In genomic region chr3:81918215-81918614, GRCm38 (mm10) we compare ENCODE assay signal across 22 mouse cellular contexts. TPM values are rescaled to one million over a fixed set of nuclear protein-coding genes. Genes with fewer than 3 reads are reported as not detected.
DNase-seq lines count a peak whose midpoint lies in the region; TF ChIP-seq lines count a peak whose summit lies in the region.
"Had no signal": no experiment of that assay in that cellular context is flagged by ENCODE, and none has a peak within 500 bp of the region (broad histone marks: within the 10 kb centered on the region; RNA-seq: fewer than 3 reads in every experiment).

No protein-coding gene starts in this region.

- no peak overlapping the region for H3ac ChIP-seq in C2C12 (ENCODE audit: control insufficient read depth, insufficient read length, low read depth)

- H3K79me2 ChIP-seq in C2C12 (ENCODE audit: control insufficient read depth, insufficient read depth), result no peaks in the 10 kb centered on the region

- no peak for TF ChIP-seq CTCF in C2C12 (IDR thresholded peaks at IDR 0.05; ENCODE audit: control insufficient read depth, insufficient read depth, insufficient read length)
- no peak for TF ChIP-seq CTCF in olfactory bulb, adult 2 months (IDR thresholded peaks at IDR 0.05; ENCODE audit: insufficient read depth, low read depth, low read length)

- DNase-seq in 3T3-L1 (ENCODE audit: low read depth, low spot score) (peak; percentile 89), adipocyte (ENCODE audit: low spot score) (peak; percentile 38)
- DNase-seq in hindbrain, embryonic 10.5 days (ENCODE audit: low spot score), result no peak
- no peak for DNase-seq in kidney, adult 9 months
- DNase-seq: adrenal gland, postnatal 36 days; cerebellum, adult 2 months; cerebellum, postnatal 14 days; gastrocnemius, postnatal 14 days; kidney, adult 8-10 months; kidney, postnatal 10 days had no signal

- H3K4me3 ChIP-seq in C2C12 (ENCODE audit: insufficient read depth, poor library complexity, severe bottlenecking), result no peak overlapping the region
- no peak overlapping the region for H3K4me3 ChIP-seq in olfactory bulb, adult 2 months (ENCODE audit: insufficient read depth, low read depth, low read length)
- H3K4me3 ChIP-seq in hindbrain, embryonic 10.5 days, result no peak overlapping the region
- H3K4me3 ChIP-seq: forebrain, embryonic 13.5 days; hindbrain, embryonic 13.5 days; left cerebral cortex, adult 2 months; limb, embryonic 13.5 days; lung, embryonic 15.5 days; midbrain, embryonic 10.5 days; neural tube, embryonic 12.5 days had no signal

- H3K27me3 ChIP-seq in C2C12 (ENCODE audit: control insufficient read depth, insufficient read depth, insufficient read length), result no peaks in the 10 kb centered on the region
- no peaks in the 10 kb centered on the region for H3K27me3 ChIP-seq in hindbrain, embryonic 10.5 days (ENCODE audit: insufficient read depth, poor library complexity, severe bottlenecking)
- H3K27me3 ChIP-seq: forebrain, embryonic 13.5 days; hindbrain, embryonic 13.5 days; limb, embryonic 13.5 days; lung, embryonic 15.5 days; neural tube, embryonic 12.5 days had no signal

- no peaks in the 10 kb centered on the region for H3K79me3 ChIP-seq in C2C12 (ENCODE audit: low read depth)

- no peak for TF ChIP-seq POLR2A in olfactory bulb, adult 2 months (IDR thresholded peaks at IDR 0.05; ENCODE audit: insufficient read depth, low read depth, low read length)

- peak overlapping the region; percentile 41 for H3K27ac ChIP-seq in olfactory bulb, adult 2 months (ENCODE audit: insufficient read depth, low read depth, low read length)
- H3K27ac ChIP-seq in hindbrain, embryonic 10.5 days, result no peak overlapping the region; the same call in 1 of the 2 replicates
- H3K27ac ChIP-seq: forebrain, embryonic 13.5 days; hindbrain, embryonic 13.5 days; left cerebral cortex, adult 2 months; limb, embryonic 13.5 days; lung, embryonic 15.5 days; midbrain, embryonic 10.5 days; neural tube, embryonic 12.5 days had no signal

- 67% methylated on average over 8 of the region's 8 CpGs for WGBS in olfactory bulb, adult 2 months
- 87% methylated on average over 8 of the region's 8 CpGs for WGBS in hindbrain, embryonic 10.5 days

- H3K36me3 ChIP-seq in C2C12 (ENCODE audit: control insufficient read depth, insufficient read depth), result no peaks in the 10 kb centered on the region
- no peaks in the 10 kb centered on the region for H3K36me3 ChIP-seq in hindbrain, embryonic 10.5 days
- H3K36me3 ChIP-seq: hindbrain, embryonic 13.5 days; limb, embryonic 13.5 days; lung, embryonic 15.5 days; midbrain, embryonic 10.5 days; neural tube, embryonic 12.5 days had no signal

- H3K4me1 ChIP-seq in olfactory bulb, adult 2 months (ENCODE audit: control insufficient read depth, insufficient read depth, low read length), result peaks cover 8% of the 10 kb centered on the region
- H3K4me1 ChIP-seq in hindbrain, embryonic 10.5 days (replicated peaks), result peaks cover 18% of the 10 kb centered on the region
- H3K4me1 ChIP-seq: limb, embryonic 13.5 days; midbrain, embryonic 10.5 days; neural tube, embryonic 12.5 days had no signal

- H3K9me3 ChIP-seq in hindbrain, embryonic 10.5 days, result no peaks in the 10 kb centered on the region
- H3K9me3 ChIP-seq: forebrain, embryonic 13.5 days; hindbrain, embryonic 13.5 days; limb, embryonic 13.5 days; lung, embryonic 15.5 days; midbrain, embryonic 10.5 days; neural tube, embryonic 12.5 days had no signal

TF ChIP-seq in C2C12, 6 proteins besides CTCF, POLR2A, EP300 and RAD21:
- TF ChIP-seq MAX (IDR thresholded peaks at IDR 0.05) (no peak), FOSL1 (IDR thresholded peaks at IDR 0.05; ENCODE audit: insufficient read depth, low read length, poor library complexity, severe bottlenecking) (peak; percentile 75), USF1 (IDR thresholded peaks at IDR 0.05; ENCODE audit: low read depth) (no peak), MYOG (IDR thresholded peaks at IDR 0.05; ENCODE audit: control insufficient read depth, extremely low read depth, insufficient read length) (no peak), MYOD1 (IDR thresholded peaks at IDR 0.05; ENCODE audit: control insufficient read depth, insufficient read length, low read depth) (peak; percentile 84), CEBPB (IDR thresholded peaks at IDR 0.05; ENCODE audit: low read depth) (no peak)

RNA-seq across cellular contexts. Expression of gene Ctso, which starts 14.2 kb away (rescaled TPM):
- 0.83 TPM for polyA plus RNA-seq in C2C12 (2012; fragmentation: generic; extraction: Trizol)
- not detected in 2 replicates for polyA plus RNA-seq in olfactory bulb, adult 2 months (2012; ENCODE audit: insufficient read depth, insufficient read length, low replicate concordance, missing spikeins)
- polyA plus RNA-seq in hindbrain, embryonic 10.5 days (2016; fragmentation: Nextera tagmentation; extraction: Ambion mirVana), result 6.3 and 7.9 TPM in 2 replicates

RNA-seq across cellular contexts. Expression of gene Tdo2, which starts 57.8 kb away (rescaled TPM):
- polyA plus RNA-seq in C2C12 (2012; fragmentation: generic; extraction: Trizol), result not detected
- not detected in 2 replicates for polyA plus RNA-seq in olfactory bulb, adult 2 months (2012; ENCODE audit: insufficient read depth, insufficient read length, low replicate concordance, missing spikeins)
- not detected in 2 replicates for polyA plus RNA-seq in hindbrain, embryonic 10.5 days (2016; fragmentation: Nextera tagmentation; extraction: Ambion mirVana)
- polyA plus RNA-seq: embryonic facial prominence, embryonic 14.5 days; midbrain, embryonic 10.5 days; midbrain, embryonic 16.5 days; small intestine, adult 2 months had no signal

Comparison
In these comparisons a context has a peak if more than half of its experiments do, and no peak if none do; other contexts are left out.
1. DNase-seq: peak in 3T3-L1 (single experiment) and adipocyte (single experiment); none in hindbrain, embryonic 10.5 days (single experiment) and kidney, adult 9 months (single experiment).